Mouse (Mus musculus) ES-E14 (cell line): ENCODE measurements at regions not wholly inside any gene's neighbourhood (a gene's known extent, or its start where the extent isn't known, plus 50 kb on each side); places are given as distances from the start of the nearest gene placed in this dataset.
A peak's percentile ranks its signal among the peaks of the same experiment; 100 is the strongest.

Experiments used
- DNase-seq: peaks from one replicate; pipeline ENCODE4 v3.0.0-alpha.2; 2013; ENCODE audit warnings: low read depth, low spot score
- H3K27ac ChIP-seq: 2 replicates; pipeline ENCODE4 v1.5.1; 2012; ENCODE audit warnings: low read depth, mild to moderate bottlenecking, low read length, moderate library complexity, mixed read lengths; ENCODE audit not compliant: poor library complexity, insufficient read depth, severe bottlenecking
- H3K36me3 ChIP-seq: 2 replicates; pipeline ENCODE4 v1.6.1; 2012; ENCODE audit warnings: mild to moderate bottlenecking, low read length, moderate library complexity, mixed read lengths; ENCODE audit not compliant: control insufficient read depth, poor library complexity, insufficient read depth, severe bottlenecking
- H3K4me1 ChIP-seq, 2 experiments: fragments of 150-350 bp in 1 of 2; sonication (generic) in 1 of 2; 2 replicates each; pipeline ENCODE4 v1.6.1; 2012; ENCODE audit warnings: low read length in 2 of 2, mild to moderate bottlenecking in 1 of 2, mixed read lengths in 1 of 2; ENCODE audit not compliant: control insufficient read depth in 2 of 2, insufficient read depth in 2 of 2, poor library complexity in 1 of 2
- H3K4me3 ChIP-seq, 2 experiments: fragments of 150-350 bp in 1 of 2; sonication (generic) in 1 of 2; 2 replicates each; pipeline ENCODE4 v1.5.1; 2012; ENCODE audit warnings: low read length in 2 of 2, low read depth in 1 of 2, mild to moderate bottlenecking in 1 of 2, mixed read lengths in 1 of 2; ENCODE audit not compliant: insufficient read depth in 1 of 2, poor library complexity in 1 of 2, severe bottlenecking in 1 of 2
- H3K9ac ChIP-seq: 2 replicates; pipeline ENCODE4 v1.6.1; 2012; ENCODE audit warnings: low read depth, mild to moderate bottlenecking, low read length, mixed read lengths; ENCODE audit not compliant: poor library complexity, insufficient read depth, severe bottlenecking
- H3K9me3 ChIP-seq: fragments of 150-350 bp; sonication (generic); 2 replicates; pipeline ENCODE4 v1.6.1; 2012; ENCODE audit warnings: low read depth, mild to moderate bottlenecking, low read length; ENCODE audit not compliant: control insufficient read depth, insufficient read depth
- CHD2 ChIP-seq: IDR thresholded peaks from 2 replicates; pipeline ENCODE4 v1.6.1; 2014; ENCODE audit warnings: mild to moderate bottlenecking, low read depth, low read length, inconsistent platforms
- HCFC1 ChIP-seq: IDR thresholded peaks from 2 replicates; pipeline ENCODE4 v1.6.1; 2012; ENCODE audit warnings: low read length, inconsistent platforms, borderline replicate concordance; ENCODE audit not compliant: insufficient read depth
- MAFK ChIP-seq: IDR thresholded peaks from 2 replicates; pipeline ENCODE4 v1.6.1; 2014; ENCODE audit warnings: mild to moderate bottlenecking, low read depth, low read length, inconsistent platforms; ENCODE audit not compliant: insufficient read depth
- ZC3H11A ChIP-seq: IDR thresholded peaks from 2 replicates; pipeline ENCODE4 v1.6.1; 2012; ENCODE audit warnings: low read depth, mild to moderate bottlenecking, inconsistent platforms, low read length, borderline replicate concordance
- ZNF384 ChIP-seq: IDR thresholded peaks from 2 replicates; pipeline ENCODE4 v1.6.1; 2012; ENCODE audit warnings: low read depth, low read length, inconsistent platforms
- in situ Hi-C, 2 experiments: fragments of 600-800 bp; cut with MboI; formaldehyde crosslinking; loops; one replicate each; pipeline ENCODE4 v1.15.1; 2025; ENCODE audit warnings: low sequenced_read_pairs in 2 of 2, inconsistent platforms in 1 of 2; ENCODE audit not compliant: unreplicated experiment in 2 of 2

DNA sequence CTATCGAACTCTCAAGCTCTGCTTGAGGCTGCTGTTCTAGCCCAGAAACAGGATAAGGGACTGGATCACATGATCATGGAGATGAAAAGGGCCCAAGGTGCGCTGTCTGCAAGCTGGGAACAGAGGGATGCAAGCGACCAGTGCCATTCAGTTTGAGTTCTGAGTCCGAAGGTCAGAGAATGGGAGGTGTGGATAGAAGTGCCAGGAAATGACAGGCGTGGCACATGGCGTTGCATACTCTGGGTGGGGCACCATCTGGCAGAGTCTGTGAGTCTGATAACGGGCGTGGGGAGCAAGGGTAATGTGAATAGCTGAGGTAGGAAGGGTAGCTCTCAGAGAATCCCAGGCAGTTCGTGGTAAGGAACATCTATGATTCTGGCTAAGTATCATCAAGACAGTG is 65.5 kb downstream of the Gpr6 start:
- TF ChIP-seq CHD2 (no peak), ZNF384 (no peak), ZC3H11A (no peak), HCFC1 (no peak), MAFK (no peak)
- no peaks in the 10 kb centered on the region for H3K36me3 ChIP-seq
- no peak overlapping the region for H3K9ac ChIP-seq
- no peaks in the 10 kb centered on the region for H3K9me3 ChIP-seq
- in situ Hi-C loops, result loop anchor here in 1 of 2 experiments (10.0 to 25.0 kb wide), 3 partner anchors 288 to 681 kb away; partner anchors contain the start of gene Cd164
- no peak overlapping the region for H3K4me3 ChIP-seq
- H3K4me1 ChIP-seq, result peaks cover 3% of the 10 kb centered on the region in 2 experiments; a peak in 1 of 4 replicates
- peak; percentile 30 for DNase-seq
- no peak overlapping the region for H3K27ac ChIP-seq

DNA sequence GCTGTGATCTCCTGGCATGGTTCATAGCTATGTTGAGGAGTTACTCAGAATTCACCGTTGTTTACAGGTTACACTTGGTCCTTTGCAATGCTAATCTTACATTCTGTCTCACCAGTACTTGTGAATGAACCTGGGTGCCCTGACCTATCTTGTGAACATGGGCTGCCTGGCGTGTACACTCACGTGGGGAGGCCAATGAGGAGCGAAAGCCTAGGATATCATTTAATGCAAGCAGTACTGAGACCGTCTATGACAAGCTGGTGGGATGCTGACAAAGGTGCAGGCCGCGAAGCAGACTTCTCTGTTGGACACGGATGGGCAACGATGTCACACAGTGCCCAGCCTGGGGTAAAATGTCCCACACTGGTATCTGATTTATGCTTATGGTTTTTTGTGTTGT is 66.3 kb downstream of the Gpr6 start:
- H3K9me3 ChIP-seq, result no peaks in the 10 kb centered on the region
- H3K9ac ChIP-seq, result no peak overlapping the region
- TF ChIP-seq MAFK (no peak), CHD2 (no peak), ZNF384 (no peak), HCFC1 (no peak), ZC3H11A (no peak)
- no peak overlapping the region for H3K27ac ChIP-seq
- peaks cover 3% of the 10 kb centered on the region in 2 experiments; a peak in 1 of 4 replicates for H3K4me1 ChIP-seq
- no peak overlapping the region for H3K4me3 ChIP-seq
- H3K36me3 ChIP-seq, result no peaks in the 10 kb centered on the region
- DNase-seq, result no peak
- in situ Hi-C loops, result loop anchor here in 1 of 2 experiments (10.0 to 25.0 kb wide), 3 partner anchors 289 to 682 kb away; partner anchors contain the start of gene Cd164

DNA sequence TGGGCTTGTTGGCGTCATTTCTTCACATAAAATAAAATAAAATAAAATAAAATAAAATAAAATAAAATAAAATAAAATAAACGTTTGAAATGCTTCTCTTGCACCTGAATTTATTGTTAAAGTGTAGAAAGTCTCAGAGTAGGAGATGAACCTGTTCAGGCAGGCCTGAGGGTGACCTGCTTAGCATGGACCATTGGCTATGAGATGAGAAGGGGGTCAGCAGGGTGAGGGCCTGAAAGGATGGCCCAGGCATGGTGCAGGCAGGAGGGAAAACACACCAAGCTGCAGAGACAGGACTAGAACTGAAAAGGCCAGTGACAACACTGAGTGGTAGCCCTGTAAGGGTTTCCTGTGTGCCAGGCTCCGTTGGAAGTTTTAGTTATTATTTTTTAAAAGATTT is 67.3 kb downstream of the Gpr6 start:
- Histone ChIP-seq H3K9me3 (no peaks in the 10 kb centered on the region), H3K4me1 (peaks cover 3% of the 10 kb centered on the region in 2 experiments; a peak in 1 of 4 replicates), H3K36me3 (no peaks in the 10 kb centered on the region), H3K4me3 (no peak overlapping the region), H3K9ac (no peak overlapping the region), H3K27ac (no peak overlapping the region)
- in situ Hi-C loops, result loop anchor here in 1 of 2 experiments (10.0 to 25.0 kb wide), 3 partner anchors 290 to 683 kb away; partner anchors contain the start of gene Cd164
- no peak for DNase-seq
- TF ChIP-seq ZC3H11A (no peak), MAFK (no peak), CHD2 (no peak), ZNF384 (no peak), HCFC1 (no peak)

DNA sequence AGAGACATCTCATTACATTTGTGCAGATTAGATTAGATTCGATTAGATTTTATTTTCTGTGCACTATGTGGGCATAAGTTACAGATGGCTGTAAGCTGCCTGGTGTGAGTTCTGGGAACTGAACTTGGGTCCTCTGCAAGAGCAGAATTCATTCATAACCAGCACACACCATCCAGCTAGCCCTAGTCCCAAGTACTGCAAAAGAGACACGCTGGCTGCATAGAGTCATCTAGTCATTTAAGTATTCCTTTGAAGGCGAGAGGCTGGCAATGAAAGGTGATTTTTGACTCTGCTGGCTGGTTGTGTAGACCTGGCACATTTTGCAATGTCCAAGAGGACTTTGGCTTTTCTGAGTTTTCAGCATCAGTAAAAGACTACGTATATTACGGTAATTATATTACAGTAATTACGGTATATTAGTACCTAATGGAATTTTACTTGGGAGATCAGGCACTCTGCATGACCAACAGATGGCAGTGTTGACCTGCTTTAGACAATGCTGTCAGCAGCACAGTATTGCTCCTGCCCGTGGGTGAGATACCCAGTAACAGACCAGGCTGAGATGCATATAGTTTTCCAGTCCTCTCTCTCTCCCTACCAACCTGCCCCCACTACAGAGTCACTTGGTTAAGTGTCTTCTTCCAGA is 67.9 kb downstream of the Gpr6 start:
- Histone ChIP-seq H3K27ac (no peak overlapping the region), H3K4me1 (peaks cover 3% of the 10 kb centered on the region in 2 experiments; a peak in 1 of 4 replicates), H3K36me3 (no peaks in the 10 kb centered on the region), H3K4me3 (no peak overlapping the region), H3K9me3 (no peaks in the 10 kb centered on the region), H3K9ac (no peak overlapping the region)
- peak; percentile 60 for DNase-seq
- TF ChIP-seq CHD2, result no peak
- TF ChIP-seq ZC3H11A, result peak; percentile 99
- in situ Hi-C loops, result loop anchor here in 1 of 2 experiments (10.0 to 25.0 kb wide), 3 partner anchors 291 to 683 kb away; partner anchors contain the start of gene Cd164

DNA sequence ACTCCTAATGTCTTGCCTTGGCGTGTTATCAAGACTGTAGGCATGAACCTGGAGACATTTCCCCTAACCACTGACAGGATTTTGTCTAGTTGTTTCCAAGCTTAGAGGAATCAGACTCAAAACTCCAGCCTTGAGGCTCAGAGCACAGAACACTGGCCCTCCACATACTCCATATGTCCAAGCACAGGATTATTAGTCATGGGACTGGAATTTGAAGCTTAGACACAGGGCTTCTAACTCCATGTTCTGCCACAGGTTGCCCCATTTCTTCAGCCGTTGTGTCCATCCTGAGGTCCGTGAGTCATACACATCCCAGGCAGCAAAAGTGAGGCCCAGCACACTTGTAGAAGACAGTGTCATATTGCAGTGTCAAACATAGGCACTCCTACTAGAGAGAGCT is 68.9 kb downstream of the Gpr6 start:
- Histone ChIP-seq H3K4me1 (peaks cover 3 to 4% of the 10 kb centered on the region in 2 experiments; a peak in 1 of 4 replicates), H3K9ac (no peak overlapping the region), H3K4me3 (no peak overlapping the region), H3K36me3 (no peaks in the 10 kb centered on the region), H3K27ac (no peak overlapping the region), H3K9me3 (no peaks in the 10 kb centered on the region)
- TF ChIP-seq HCFC1 (no peak), MAFK (no peak)
- in situ Hi-C loops, result loop anchor here in 1 of 2 experiments (10.0 to 25.0 kb wide), 3 partner anchors 292 to 684 kb away; partner anchors contain the start of gene Cd164
- DNase-seq, result no peak
